In the genomic region with DNA sequence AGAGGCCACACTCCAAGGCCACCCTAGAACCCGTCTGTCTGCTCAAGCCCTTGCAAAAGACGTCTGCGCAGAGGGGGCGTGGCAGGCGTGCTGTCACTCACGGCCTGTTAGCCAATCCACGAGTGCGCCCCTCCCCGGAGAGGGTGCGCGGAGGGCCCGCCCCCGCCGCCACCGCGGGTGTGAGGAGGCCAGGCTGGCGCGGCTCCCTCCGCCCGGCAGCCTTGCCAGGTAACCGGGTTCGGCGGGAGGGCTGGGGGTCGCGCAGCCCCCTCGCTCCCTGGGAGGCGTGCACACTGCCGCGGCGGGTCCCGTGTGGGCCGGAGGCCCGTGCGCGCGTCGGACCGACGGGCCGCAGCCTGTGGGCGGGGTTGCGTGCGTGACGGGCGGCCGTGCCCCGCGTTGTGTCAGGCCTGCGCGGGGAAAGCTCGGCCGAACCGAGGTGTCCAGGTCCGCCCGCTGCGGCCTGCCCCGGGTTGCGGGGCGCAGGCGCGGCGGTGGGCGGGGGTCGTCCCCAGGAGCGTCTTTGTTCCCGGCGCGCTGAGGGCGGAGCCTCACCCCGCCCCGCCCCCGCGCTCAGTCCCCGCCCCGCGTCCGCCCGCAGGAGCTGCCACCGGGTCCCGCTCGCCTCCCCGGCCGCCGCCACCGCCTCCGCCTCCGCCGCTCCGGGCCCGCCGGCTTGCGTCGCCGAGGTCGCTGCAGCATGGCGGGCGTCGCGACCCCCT, we compare ENCODE assay signal across 8 mouse cellular contexts. TPM values are rescaled to one million over a fixed set of nuclear protein-coding genes. Genes with fewer than 3 reads are reported as not detected.
DNase-seq lines count a peak whose midpoint lies in the region; ATAC-seq lines count a peak whose summit lies in the region.

Plcg1 (plus strand) TSS at position 184 of the 722 bp plus-strand sequence.

- peak; percentile 96 for ATAC-seq in hindbrain, embryonic 12.5 days (ENCODE audit: low FRiP score)

- no peaks in the 10 kb centered on the region for H3K27me3 ChIP-seq in hindbrain, embryonic 12.5 days

- peak within 1 kb of the TSS; percentile 91 for H3K4me2 ChIP-seq in hindbrain, embryonic 12.5 days (replicated peaks)

- H3K4me1 ChIP-seq in hindbrain, embryonic 12.5 days, result peaks cover 51% of the 10 kb centered on the region

- H3K9ac ChIP-seq in hindbrain, embryonic 12.5 days, result peak within 1 kb of the TSS; percentile 99

- peak; percentile 96 for DNase-seq in Muller cell, postnatal 12 days (ENCODE audit: inconsistent ontology term)
- DNase-seq in cerebellum, adult 9-11 months, result peak; percentile 95
- DNase-seq in frontal cortex, postnatal 10 days (ENCODE audit: low spot score in 2 of 2), result peak; percentile 92 to 94
- DNase-seq in layer of hippocampus, postnatal 25 days (ENCODE audit: extremely low spot score in 1 of 2, low spot score in 1 of 2), result peak; percentile 82 to 84
- peak; percentile 95 for DNase-seq in lung, postnatal 25 days (ENCODE audit: low spot score)
- peak; percentile 94 for DNase-seq in retina, embryonic 14.5 days (ENCODE audit: low spot score)
- DNase-seq in thymus, postnatal 4 days, result peak; percentile 99

- H3K9me3 ChIP-seq in hindbrain, embryonic 12.5 days (replicated peaks), result no peaks in the 10 kb centered on the region

- H3K4me3 ChIP-seq in hindbrain, embryonic 12.5 days, result peak within 1 kb of the TSS; percentile 75

- peaks cover 21% of the 10 kb centered on the region for H3K36me3 ChIP-seq in hindbrain, embryonic 12.5 days

- peak within 1 kb of the TSS; percentile 97 for H3K27ac ChIP-seq in hindbrain, embryonic 12.5 days

- whole genome bisulfite sequencing in hindbrain, embryonic 12.5 days, result under 1% methylated on average over 62 of the region's 99 CpGs

RNA-seq across cellular contexts. Expression of gene Plcg1, which starts in this region (rescaled TPM):
- 119 and 122 TPM in 2 replicates for polyA plus RNA-seq in hindbrain, embryonic 12.5 days (2016; fragmentation: Nextera tagmentation; extraction: Ambion mirVana)
- 10 to 100 TPM; 95.9 to 96.4 TPM for total RNA-seq in layer of hippocampus, postnatal 25 days (2021)

Comparison
In these comparisons a context has a peak if more than half of its experiments do, and no peak if none do; other contexts are left out.
1. Peak in every context shown above with its lines: DNase-seq, ATAC-seq, H3K4me3 ChIP-seq and H3K27ac ChIP-seq.